9 mouse cellular contexts compared by ENCODE assay signal in the genomic region with DNA sequence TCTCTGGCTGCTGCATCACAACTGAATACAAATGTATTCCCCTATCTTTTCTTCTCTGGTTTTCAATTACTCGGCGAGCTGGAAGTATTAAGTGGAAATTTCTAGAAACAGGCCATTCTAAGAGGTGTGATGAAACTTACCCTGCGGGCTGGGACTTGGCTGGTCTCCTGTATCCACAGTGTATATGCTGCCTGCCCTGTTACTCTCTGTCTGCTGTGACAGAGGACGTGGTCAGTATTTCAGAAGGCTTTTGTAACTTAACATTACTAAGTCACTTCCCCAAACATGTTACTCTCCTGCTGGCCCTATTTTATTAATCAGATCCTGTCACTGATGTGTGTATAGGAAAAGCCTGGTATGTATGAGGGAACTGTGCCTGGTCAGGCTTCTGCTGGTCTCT. TPM values are rescaled to one million over a fixed set of nuclear protein-coding genes. Genes with fewer than 3 reads are reported as not detected.
DNase-seq lines count a peak whose midpoint lies in the region; ATAC-seq and TF ChIP-seq lines count a peak whose summit lies in the region.
"Had no signal": no experiment of that assay in that cellular context is flagged by ENCODE, and none has a peak within 500 bp of the region (broad histone marks: within the 10 kb centered on the region; RNA-seq: fewer than 3 reads in every experiment).

No protein-coding gene starts in this region.

- no peak for DNase-seq in heart, postnatal 0 days (ENCODE audit: low spot score)
- no peak for DNase-seq in heart, postnatal 4 days
- DNase-seq in lung, postnatal 36 days, result peak; percentile 65
- no peak for DNase-seq in lung, postnatal 4 days
- DNase-seq in embryonic facial prominence, embryonic 10.5 days (ENCODE audit: low spot score), result no peak
- DNase-seq in frontal cortex, postnatal 14 days (ENCODE audit: low spot score in 2 of 2), result no peak
- DNase-seq: kidney, adult 8-10 months had no signal

- no peak overlapping the region for H3ac ChIP-seq in myocyte (ENCODE audit: control insufficient read depth, insufficient read length)

- no peak for TF ChIP-seq EP300 in heart, postnatal 0 days (IDR thresholded peaks at IDR 0.05; ENCODE audit: low read depth)

- H3K4me1 ChIP-seq in heart, postnatal 0 days (ENCODE audit: control insufficient read depth, insufficient read depth), result peaks cover 58% of the 10 kb centered on the region
- peaks cover 76% of the 10 kb centered on the region for H3K4me1 ChIP-seq in embryonic facial prominence, embryonic 10.5 days

- no peak for ATAC-seq in heart, postnatal 0 days (ENCODE audit: insufficient read depth, low read depth)

- H3K79me2 ChIP-seq in myocyte (ENCODE audit: control insufficient read depth, insufficient read depth), result peaks cover 93% of the 10 kb centered on the region

- H3K9me3 ChIP-seq in heart, postnatal 0 days (replicated peaks; ENCODE audit: control insufficient read depth, low read length), result no peaks in the 10 kb centered on the region
- no peaks in the 10 kb centered on the region for H3K9me3 ChIP-seq in embryonic facial prominence, embryonic 10.5 days

- TF ChIP-seq POLR2A in myocyte (IDR thresholded peaks at IDR 0.05; ENCODE audit: insufficient read length, low read depth), result no peak

- H3K27me3 ChIP-seq in heart, postnatal 0 days (ENCODE audit: control insufficient read depth, insufficient read depth, low read length), result no peaks in the 10 kb centered on the region
- no peaks in the 10 kb centered on the region for H3K27me3 ChIP-seq in embryonic facial prominence, embryonic 10.5 days (replicated peaks; ENCODE audit: low read depth, poor library complexity, severe bottlenecking)
- H3K27me3 ChIP-seq in myocyte (ENCODE audit: control insufficient read depth, insufficient read depth, insufficient read length), result no peaks in the 10 kb centered on the region

- TF ChIP-seq CTCF in heart, postnatal 0 days (IDR thresholded peaks at IDR 0.05; ENCODE audit: low read depth), result no peak

- H3K9ac ChIP-seq in heart, postnatal 0 days (replicated peaks; ENCODE audit: low read depth, low read length), result no peak overlapping the region

- H3K4me3 ChIP-seq in heart, postnatal 0 days (ENCODE audit: low read depth, low read length), result no peak overlapping the region
- H3K4me3 ChIP-seq in embryonic facial prominence, embryonic 10.5 days, result no peak overlapping the region
- no peak overlapping the region for H3K4me3 ChIP-seq in myocyte

- no peak overlapping the region for H3K4me2 ChIP-seq in heart, postnatal 0 days (ENCODE audit: low read depth, low read length)
- H3K4me2 ChIP-seq in myocyte (ENCODE audit: low read depth), result peak overlapping the region; percentile 99

- peak overlapping the region; percentile 78 for H3K27ac ChIP-seq in heart, postnatal 0 days (ENCODE audit: low read depth)
- H3K27ac ChIP-seq in embryonic facial prominence, embryonic 10.5 days (replicated peaks), result peak overlapping the region; percentile 57; the same call in 1 of the 2 replicates

- WGBS in heart, postnatal 0 days, result 70% methylated on average over 4 of the region's 4 CpGs
- WGBS in embryonic facial prominence, embryonic 10.5 days, result 82% methylated on average over 4 of the region's 4 CpGs

- no peaks in the 10 kb centered on the region for H3K36me3 ChIP-seq in heart, postnatal 0 days (replicated peaks; ENCODE audit: control insufficient read depth, insufficient read depth, low read length)
- H3K36me3 ChIP-seq in embryonic facial prominence, embryonic 10.5 days (replicated peaks), result no peaks in the 10 kb centered on the region
- H3K36me3 ChIP-seq in myocyte (ENCODE audit: control insufficient read depth, insufficient read depth), result peaks cover 4% of the 10 kb centered on the region

TF ChIP-seq in myocyte, 11 proteins besides CTCF, POLR2A, EP300 and RAD21:
- no peak for TF ChIP-seq CEBPB (IDR thresholded peaks at IDR 0.05; ENCODE audit: insufficient read depth, poor library complexity, severe bottlenecking)
- TF ChIP-seq MAX (IDR thresholded peaks at IDR 0.05; ENCODE audit: low read depth), result no peak
TF ChIP-seq in myocyte: peak in this region for 0.

RNA-seq across cellular contexts. Expression of a gene that starts 5.2 kb away (rescaled TPM):
- total RNA-seq in heart, postnatal 0 days (2014; rRNA removed; ENCODE audit: low replicate concordance), result 86.1 and 96.0 TPM in 2 replicates
- 42.9 and 43.8 TPM in 2 replicates for polyA plus RNA-seq in heart, postnatal 0 days (2015; fragmentation: Nextera tagmentation; extraction: Ambion mirVana)
- total RNA-seq in heart, postnatal 4 days (2021), result 10 to 100 TPM; 44.4 to 45.6 TPM
- polyA plus RNA-seq in embryonic facial prominence, embryonic 10.5 days (2016; fragmentation: Nextera tagmentation; extraction: Ambion mirVana), result 34.0 and 35.9 TPM in 2 replicates
- polyA plus RNA-seq in myocyte (2012; fragmentation: generic; extraction: Trizol), result 94.7 TPM

RNA-seq across cellular contexts. Expression of a gene that starts 26.1 kb away (rescaled TPM):
- total RNA-seq in heart, postnatal 0 days (2014; rRNA removed; ENCODE audit: low replicate concordance), result not detected in 2 replicates
- polyA plus RNA-seq in heart, postnatal 0 days (2015; fragmentation: Nextera tagmentation; extraction: Ambion mirVana), result 0.26 and 0.54 TPM in 2 replicates
- not detected for total RNA-seq in heart, postnatal 4 days (2021)
- polyA plus RNA-seq in embryonic facial prominence, embryonic 10.5 days (2016; fragmentation: Nextera tagmentation; extraction: Ambion mirVana), result 0.20 and 0.80 TPM in 2 replicates
- polyA plus RNA-seq in myocyte (2012; fragmentation: generic; extraction: Trizol), result 0.36 TPM
- total RNA-seq: neutrophil, adult 5-6 weeks had no signal

RNA-seq across cellular contexts. Expression of a gene that starts 29.4 kb away (rescaled TPM):
- 0.39 and 1.6 TPM in 2 replicates for total RNA-seq in heart, postnatal 0 days (2014; rRNA removed; ENCODE audit: low replicate concordance)
- polyA plus RNA-seq in heart, postnatal 0 days (2015; fragmentation: Nextera tagmentation; extraction: Ambion mirVana), result 3.7 and 4.1 TPM in 2 replicates
- total RNA-seq in heart, postnatal 4 days (2021), result 1 to 10 TPM; 1.7 to 2.3 TPM
- polyA plus RNA-seq in embryonic facial prominence, embryonic 10.5 days (2016; fragmentation: Nextera tagmentation; extraction: Ambion mirVana), result 0.35 and 0.69 TPM in 2 replicates
- polyA plus RNA-seq in myocyte (2012; fragmentation: generic; extraction: Trizol), result 2.8 TPM

RNA-seq across cellular contexts. Expression of a gene that starts 44.5 kb away (rescaled TPM):
- 6.5 and 11.4 TPM in 2 replicates for total RNA-seq in heart, postnatal 0 days (2014; rRNA removed; ENCODE audit: low replicate concordance)
- 11.7 TPM in 2 replicates for polyA plus RNA-seq in heart, postnatal 0 days (2015; fragmentation: Nextera tagmentation; extraction: Ambion mirVana)
- 10 to 100 TPM; 20.3 to 20.5 TPM for total RNA-seq in heart, postnatal 4 days (2021)
- polyA plus RNA-seq in embryonic facial prominence, embryonic 10.5 days (2016; fragmentation: Nextera tagmentation; extraction: Ambion mirVana), result 41.3 and 42.5 TPM in 2 replicates
- 31.7 TPM for polyA plus RNA-seq in myocyte (2012; fragmentation: generic; extraction: Trizol)
